Mouse (Mus musculus): ENCODE data around the gene Cd320. TPM values are rescaled to one million over a fixed set of nuclear protein-coding genes. Genes with fewer than 3 reads are reported as not detected.
A peak's percentile ranks its signal among the peaks of the same experiment; 100 is the strongest.
"Not testable (repeated sequence)": the region's sequence is repeated elsewhere in the genome, so short reads cannot be mapped to it uniquely, and the experiment has no call there.

The Cd320 gene
- polyA plus RNA-seq, 1 experiment from 2014 or later: 111 TPM

DNA sequence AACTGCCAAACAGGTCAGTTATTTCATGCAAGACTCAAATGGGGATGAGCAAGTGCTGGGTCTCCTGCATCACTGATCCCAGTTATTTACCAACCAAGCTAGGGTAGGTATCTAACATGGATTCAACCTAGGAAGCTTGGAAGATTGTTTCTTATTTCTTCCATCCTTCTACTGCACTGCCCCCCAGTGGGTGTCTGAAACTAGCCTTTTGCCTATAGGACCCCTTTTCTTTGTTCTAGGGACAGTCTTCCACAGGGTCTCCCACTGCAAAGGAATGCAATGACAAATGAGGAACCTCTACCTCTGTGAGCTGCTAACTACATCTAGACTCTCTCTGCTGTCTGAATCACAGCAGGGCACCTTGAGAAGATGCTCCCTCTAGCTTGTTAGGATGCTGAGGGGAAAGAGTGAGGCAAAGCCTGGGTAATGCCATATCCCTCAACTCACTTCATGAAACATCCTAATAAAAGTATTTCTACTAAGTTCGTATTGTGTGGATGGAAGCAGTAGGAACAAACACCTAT, 20.4 kb upstream of the Cd320 start:
- no peak for ATAC-seq (ENCODE audit: low FRiP score, low TSS enrichment)
- Histone ChIP-seq H3K4me2 (replicated peaks; ENCODE audit: low read depth, low read length) (0 out of 2 replicates have a peak overlapping the region, but pooled peaks have one; percentile 96), H3K27ac (ENCODE audit: low read depth, low read length) (no peak overlapping the region), H3K4me3 (ENCODE audit: low read length) (no peak overlapping the region; the same call in 1 of the 2 replicates), H3K27me3 (ENCODE audit: control insufficient read depth, insufficient read depth, low read length) (no peaks in the 10 kb centered on the region), H3K36me3 (ENCODE audit: control insufficient read depth, insufficient read depth, low read length) (peaks cover 52% of the 10 kb centered on the region), H3K9me3 (ENCODE audit: control insufficient read depth, low read length) (no peaks in the 10 kb centered on the region), H3K9ac (ENCODE audit: low read depth, low read length) (no peak overlapping the region), H3K4me1 (ENCODE audit: control insufficient read depth, insufficient read depth, low read length) (peaks cover 33% of the 10 kb centered on the region)
- WGBS: 82% methylated on average over 1 of the region's 1 CpGs

DNA sequence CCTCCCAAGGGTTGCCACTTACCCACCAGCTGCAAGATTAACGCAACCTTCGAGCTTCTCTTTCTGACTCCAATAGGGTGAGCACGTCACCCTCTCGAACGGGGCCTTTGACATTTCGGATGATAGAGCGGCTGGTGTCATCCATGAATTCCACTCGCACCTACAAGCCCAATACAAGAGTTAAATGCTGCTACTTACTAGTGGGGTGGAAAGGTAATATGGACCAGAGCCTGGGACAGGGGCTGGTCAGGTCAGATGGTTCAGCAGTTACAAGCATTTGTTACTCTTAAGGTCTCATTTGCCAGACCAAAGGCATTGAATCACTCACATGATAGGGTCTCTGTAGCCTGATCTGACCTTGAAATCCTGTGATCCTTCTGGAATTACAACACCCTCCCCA, 19.7 kb upstream of the Cd320 start:
- not testable (repeated sequence) for H3K27me3 ChIP-seq (ENCODE audit: control insufficient read depth, insufficient read depth, low read length); H3K27ac ChIP-seq (ENCODE audit: low read depth, low read length); ATAC-seq (ENCODE audit: low FRiP score, low TSS enrichment); H3K9me3 ChIP-seq (ENCODE audit: control insufficient read depth, low read length)
- H3K4me3 ChIP-seq (ENCODE audit: low read length): peak overlapping the region; percentile 83
- H3K4me1 ChIP-seq (ENCODE audit: control insufficient read depth, insufficient read depth, low read length): peaks cover 28% of the 10 kb centered on the region
- peak overlapping the region; percentile 89 for H3K9ac ChIP-seq (ENCODE audit: low read depth, low read length)
- H3K4me2 ChIP-seq (replicated peaks; ENCODE audit: low read depth, low read length): peak overlapping the region; percentile 96
- peaks cover 54% of the 10 kb centered on the region for H3K36me3 ChIP-seq (ENCODE audit: control insufficient read depth, insufficient read depth, low read length)
- 80% methylated on average over 8 of the region's 8 CpGs for WGBS

- Histone ChIP-seq H3K9ac (ENCODE audit: low read depth, low read length) (peak within 1 kb of the TSS; percentile 89), H3K4me3 (ENCODE audit: low read length) (peak within 1 kb of the TSS; percentile 83), H3K4me1 (ENCODE audit: control insufficient read depth, insufficient read depth, low read length) (peaks cover 23% of the 10 kb centered on the region), H3K9me3 (ENCODE audit: control insufficient read depth, low read length) (no peaks in the 10 kb centered on the region), H3K27me3 (ENCODE audit: control insufficient read depth, insufficient read depth, low read length) (no peaks in the 10 kb centered on the region), H3K36me3 (ENCODE audit: control insufficient read depth, insufficient read depth, low read length) (peaks cover 59% of the 10 kb centered on the region), H3K4me2 (replicated peaks; ENCODE audit: low read depth, low read length) (peak within 1 kb of the TSS; percentile 96), H3K27ac (ENCODE audit: low read depth, low read length) (peak within 1 kb of the TSS; percentile 80)
- WGBS: under 1% methylated on average over 51 of the region's 51 CpGs
- ATAC-seq (ENCODE audit: low FRiP score, low TSS enrichment): peak; percentile 94
Measured at GRCm38 (mm10) chr17:33824084-33824996, 18.6 kb upstream of the Cd320 start, which contains the start of the genes Rps28 and Ndufa7. TSS of gene Rps28 (minus strand) at chr17:33824562. TSS of gene Ndufa7 (plus strand) at chr17:33824572.

- H3K9me3 ChIP-seq (ENCODE audit: control insufficient read depth, low read length); ATAC-seq (ENCODE audit: low FRiP score, low TSS enrichment); H3K27me3 ChIP-seq (ENCODE audit: control insufficient read depth, insufficient read depth, low read length): not testable (repeated sequence)
- H3K27ac ChIP-seq (ENCODE audit: low read depth, low read length): peak overlapping the region; percentile 80; the same call in 1 of the 2 replicates
- peak overlapping the region; percentile 74 for H3K4me2 ChIP-seq (replicated peaks; ENCODE audit: low read depth, low read length)
- peaks cover 23% of the 10 kb centered on the region for H3K4me1 ChIP-seq (ENCODE audit: control insufficient read depth, insufficient read depth, low read length)
- 7% methylated on average over 6 of the region's 6 CpGs for WGBS
- H3K36me3 ChIP-seq (ENCODE audit: control insufficient read depth, insufficient read depth, low read length): peaks cover 57% of the 10 kb centered on the region
- peak overlapping the region; percentile 89 for H3K9ac ChIP-seq (ENCODE audit: low read depth, low read length)
- H3K4me3 ChIP-seq (ENCODE audit: low read length): peak overlapping the region; percentile 83
Measured at GRCm38 (mm10) chr17:33824997-33825330, 17.9 kb upstream of the Cd320 start.

DNA sequence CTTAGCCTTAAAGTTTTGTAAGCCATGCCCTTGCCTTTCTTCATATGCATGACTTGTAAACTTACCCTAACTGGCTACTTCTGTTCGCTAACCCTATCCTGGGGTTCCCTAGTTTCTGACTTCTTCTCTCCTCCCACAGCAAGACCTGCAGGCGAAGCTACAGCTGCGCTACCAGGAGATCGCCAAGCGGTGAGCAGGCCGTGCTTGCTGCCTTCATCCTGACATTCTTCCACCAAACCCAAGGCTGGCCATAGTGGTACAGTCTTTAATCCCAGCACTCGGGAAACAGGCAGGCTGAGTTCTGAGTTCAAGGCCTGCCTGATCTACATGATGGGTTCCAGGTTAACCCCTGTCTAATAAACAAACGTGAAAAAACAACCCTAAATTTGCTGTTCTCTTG, 17.4 kb upstream of the Cd320 start:
- peak overlapping the region; percentile 74 for H3K4me2 ChIP-seq (replicated peaks; ENCODE audit: low read depth, low read length)
- no peaks in the 10 kb centered on the region for H3K27me3 ChIP-seq (ENCODE audit: control insufficient read depth, insufficient read depth, low read length)
- peaks cover 23% of the 10 kb centered on the region for H3K4me1 ChIP-seq (ENCODE audit: control insufficient read depth, insufficient read depth, low read length)
- H3K9ac ChIP-seq (ENCODE audit: low read depth, low read length): peak overlapping the region; percentile 89; the same call in 1 of the 2 replicates
- no peak for ATAC-seq (ENCODE audit: low FRiP score, low TSS enrichment)
- WGBS: 83% methylated on average over 8 of the region's 8 CpGs
- no peaks in the 10 kb centered on the region for H3K9me3 ChIP-seq (ENCODE audit: control insufficient read depth, low read length)
- H3K4me3 ChIP-seq (ENCODE audit: low read length): peak overlapping the region; percentile 83
- H3K36me3 ChIP-seq (ENCODE audit: control insufficient read depth, insufficient read depth, low read length): peaks cover 57% of the 10 kb centered on the region
- no peak overlapping the region for H3K27ac ChIP-seq (ENCODE audit: low read depth, low read length)

DNA sequence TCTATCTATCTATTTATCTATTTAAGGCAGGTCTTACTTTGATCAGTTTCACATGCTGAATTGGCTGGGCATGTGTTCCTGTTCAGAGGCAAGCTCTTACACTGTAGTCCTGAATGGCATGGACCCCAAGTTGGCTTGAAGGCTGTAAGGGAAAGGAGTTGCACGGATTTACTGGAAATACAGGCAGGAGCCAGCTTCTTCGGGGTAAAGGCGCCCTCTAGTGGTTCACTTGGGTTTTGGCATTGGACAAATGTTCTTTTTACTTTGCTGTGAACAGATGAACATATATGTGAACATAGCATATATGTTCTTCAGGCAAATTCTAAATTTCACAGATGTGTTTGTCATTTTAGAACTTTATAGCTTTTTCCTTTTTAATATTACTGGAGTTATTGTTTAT, 16.0 kb upstream of the Cd320 start:
- Histone ChIP-seq H3K36me3 (ENCODE audit: control insufficient read depth, insufficient read depth, low read length) (peaks cover 55% of the 10 kb centered on the region), H3K4me2 (replicated peaks; ENCODE audit: low read depth, low read length) (no peak overlapping the region), H3K4me1 (ENCODE audit: control insufficient read depth, insufficient read depth, low read length) (peaks cover 17% of the 10 kb centered on the region), H3K4me3 (ENCODE audit: low read length) (no peak overlapping the region), H3K27me3 (ENCODE audit: control insufficient read depth, insufficient read depth, low read length) (no peaks in the 10 kb centered on the region), H3K27ac (ENCODE audit: low read depth, low read length) (no peak overlapping the region), H3K9ac (ENCODE audit: low read depth, low read length) (no peak overlapping the region), H3K9me3 (ENCODE audit: control insufficient read depth, low read length) (no peaks in the 10 kb centered on the region)
- WGBS: under 1% methylated on average over 3 of the region's 3 CpGs
- ATAC-seq (ENCODE audit: low FRiP score, low TSS enrichment): no peak

- H3K27ac ChIP-seq (ENCODE audit: low read depth, low read length): no peak overlapping the region
- H3K4me3 ChIP-seq (ENCODE audit: low read length): no peak overlapping the region
- H3K4me1 ChIP-seq (ENCODE audit: control insufficient read depth, insufficient read depth, low read length): peaks cover 4% of the 10 kb centered on the region; the same call in 1 of the 2 replicates
- no peak overlapping the region for H3K4me2 ChIP-seq (replicated peaks; ENCODE audit: low read depth, low read length)
- ATAC-seq (ENCODE audit: low FRiP score, low TSS enrichment): no peak
- peaks cover 57% of the 10 kb centered on the region for H3K36me3 ChIP-seq (ENCODE audit: control insufficient read depth, insufficient read depth, low read length)
- H3K9me3 ChIP-seq (ENCODE audit: control insufficient read depth, low read length): no peaks in the 10 kb centered on the region
- H3K9ac ChIP-seq (ENCODE audit: low read depth, low read length): no peak overlapping the region
- H3K27me3 ChIP-seq (ENCODE audit: control insufficient read depth, insufficient read depth, low read length): no peaks in the 10 kb centered on the region
- 74% methylated on average over 2 of the region's 2 CpGs for WGBS
Measured at GRCm38 (mm10) chr17:33828892-33829291, 14.0 kb upstream of the Cd320 start.

DNA sequence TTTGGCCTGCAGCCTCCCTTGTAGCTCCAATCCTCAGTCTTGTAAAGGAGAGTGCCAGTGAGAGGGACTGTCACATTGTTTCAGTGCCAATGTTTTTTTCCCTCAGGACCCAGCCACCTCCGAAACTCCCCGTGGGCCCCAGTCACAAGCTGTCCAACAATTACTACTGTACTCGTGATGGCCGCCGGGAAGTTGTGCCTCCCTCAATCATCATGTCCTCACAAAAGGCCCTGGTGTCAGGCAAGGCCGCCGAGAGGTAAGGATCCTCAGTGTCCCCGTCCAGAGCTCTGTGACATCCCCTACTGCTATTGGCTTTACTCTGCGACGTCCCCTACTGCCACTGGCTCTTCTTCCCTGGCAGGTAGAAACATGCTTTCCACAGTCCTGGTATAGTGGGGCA, 13.3 kb upstream of the Cd320 start:
- Histone ChIP-seq H3K4me2 (replicated peaks; ENCODE audit: low read depth, low read length) (no peak overlapping the region), H3K9me3 (ENCODE audit: control insufficient read depth, low read length) (no peaks in the 10 kb centered on the region), H3K4me1 (ENCODE audit: control insufficient read depth, insufficient read depth, low read length) (peaks cover 4% of the 10 kb centered on the region; the same call in 1 of the 2 replicates), H3K36me3 (ENCODE audit: control insufficient read depth, insufficient read depth, low read length) (peaks cover 63% of the 10 kb centered on the region), H3K27ac (ENCODE audit: low read depth, low read length) (no peak overlapping the region), H3K27me3 (ENCODE audit: control insufficient read depth, insufficient read depth, low read length) (no peaks in the 10 kb centered on the region), H3K9ac (ENCODE audit: low read depth, low read length) (no peak overlapping the region), H3K4me3 (ENCODE audit: low read length) (no peak overlapping the region)
- 85% methylated on average over 10 of the region's 10 CpGs for WGBS
- ATAC-seq (ENCODE audit: low FRiP score, low TSS enrichment): no peak

DNA sequence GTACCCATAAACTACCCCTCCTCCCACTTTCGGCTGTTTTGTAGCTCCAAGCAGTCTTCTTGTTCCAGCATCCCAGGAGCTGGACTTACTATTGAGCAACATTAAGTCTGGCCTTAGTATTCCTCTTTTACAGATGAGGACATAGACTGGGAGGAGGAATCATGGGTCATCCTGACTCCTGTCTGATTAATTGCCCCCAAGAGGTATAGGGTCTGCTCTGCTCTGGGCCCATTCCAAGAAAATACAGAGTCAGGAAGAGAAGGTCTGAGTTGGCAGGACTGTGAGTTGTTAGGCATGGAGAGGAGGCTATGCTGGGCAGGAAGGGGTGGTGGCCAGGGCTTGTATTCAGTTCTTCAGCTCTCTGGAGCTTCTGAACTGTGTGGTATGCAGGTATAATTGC, 1.3 kb downstream of the Cd320 start:
- peak overlapping the region; percentile 84; the same call in 1 of the 2 replicates for H3K4me3 ChIP-seq (ENCODE audit: low read length)
- H3K27ac ChIP-seq (ENCODE audit: low read depth, low read length): no peak overlapping the region
- H3K4me1 ChIP-seq (ENCODE audit: control insufficient read depth, insufficient read depth, low read length): peaks cover 8% of the 10 kb centered on the region; the same call in 1 of the 2 replicates
- 56% methylated on average over 1 of the region's 1 CpGs for WGBS
- H3K9me3 ChIP-seq (ENCODE audit: control insufficient read depth, low read length): no peaks in the 10 kb centered on the region
- H3K4me2 ChIP-seq (replicated peaks; ENCODE audit: low read depth, low read length): peak overlapping the region; percentile 70
- peaks cover 13% of the 10 kb centered on the region for H3K36me3 ChIP-seq (ENCODE audit: control insufficient read depth, insufficient read depth, low read length)
- no peak for ATAC-seq (ENCODE audit: low FRiP score, low TSS enrichment)
- no peaks in the 10 kb centered on the region for H3K27me3 ChIP-seq (ENCODE audit: control insufficient read depth, insufficient read depth, low read length)
- no peak overlapping the region; the same call in 1 of the 2 replicates for H3K9ac ChIP-seq (ENCODE audit: low read depth, low read length)

Data from kidney, embryonic 14.5 days (tissue).